Comparison of ENCODE assay signal across 12 mouse cellular contexts in genomic region chr1:169235276-169235681, GRCm38 (mm10).
DNase-seq lines count a peak whose midpoint lies in the region; ATAC-seq lines count a peak whose summit lies in the region.
"Had no signal": no experiment of that assay in that cellular context is flagged by ENCODE, and none has a peak within 500 bp of the region (broad histone marks: within the 10 kb centered on the region; RNA-seq: fewer than 3 reads in every experiment).

No protein-coding gene starts in this region.

- H3K4me1 ChIP-seq in midbrain, embryonic 10.5 days = peaks cover 26% of the 10 kb centered on the region
- H3K4me1 ChIP-seq in midbrain, embryonic 16.5 days (ENCODE audit: control insufficient read depth, insufficient read depth, low read length) = no peaks in the 10 kb centered on the region
- no peaks in the 10 kb centered on the region for H3K4me1 ChIP-seq in kidney, embryonic 14.5 days (ENCODE audit: control insufficient read depth, insufficient read depth, low read length)
- no peaks in the 10 kb centered on the region for H3K4me1 ChIP-seq in stomach, embryonic 16.5 days (ENCODE audit: control insufficient read depth, insufficient read depth, low read length)
- H3K4me1 ChIP-seq: megakaryocyte, embryonic 14.5 days had no signal

- H3K9me3 ChIP-seq in midbrain, embryonic 10.5 days (replicated peaks) = no peaks in the 10 kb centered on the region
- no peaks in the 10 kb centered on the region for H3K9me3 ChIP-seq in midbrain, embryonic 16.5 days (replicated peaks; ENCODE audit: control insufficient read depth, low read length, poor library complexity, severe bottlenecking)
- H3K9me3 ChIP-seq in kidney, embryonic 14.5 days (ENCODE audit: control insufficient read depth, low read length) = no peaks in the 10 kb centered on the region
- H3K9me3 ChIP-seq in stomach, embryonic 16.5 days (replicated peaks; ENCODE audit: control insufficient read depth, low read length) = no peaks in the 10 kb centered on the region

- H3K27ac ChIP-seq in midbrain, embryonic 10.5 days (replicated peaks) = peak overlapping the region; percentile 55
- no peak overlapping the region for H3K27ac ChIP-seq in midbrain, embryonic 16.5 days (ENCODE audit: low read length)
- H3K27ac ChIP-seq in kidney, embryonic 14.5 days (ENCODE audit: low read depth, low read length) = peak overlapping the region; percentile 21; the same call in 1 of the 2 replicates
- H3K27ac ChIP-seq in stomach, embryonic 16.5 days (ENCODE audit: low read length) = no peak overlapping the region

- H3K27me3 ChIP-seq in midbrain, embryonic 10.5 days (ENCODE audit: low read depth, poor library complexity, severe bottlenecking) = 0 out of 2 replicates have a peak, but pooled peaks cover 7% of the 10 kb centered on the region
- H3K27me3 ChIP-seq in midbrain, embryonic 16.5 days (ENCODE audit: control insufficient read depth, insufficient read depth, low read depth, low read length) = no peaks in the 10 kb centered on the region
- no peaks in the 10 kb centered on the region for H3K27me3 ChIP-seq in kidney, embryonic 14.5 days (ENCODE audit: control insufficient read depth, insufficient read depth, low read length)
- H3K27me3 ChIP-seq in stomach, embryonic 16.5 days (ENCODE audit: control insufficient read depth, insufficient read depth, low read length) = 0 out of 2 replicates have a peak, but pooled peaks cover 4% of the 10 kb centered on the region
- H3K27me3 ChIP-seq: Patski had no signal

- no peak overlapping the region for H3K9ac ChIP-seq in midbrain, embryonic 16.5 days (ENCODE audit: low read depth, low read length)
- H3K9ac ChIP-seq in kidney, embryonic 14.5 days (ENCODE audit: low read depth, low read length) = no peak overlapping the region
- H3K9ac ChIP-seq in stomach, embryonic 16.5 days (ENCODE audit: low read length) = no peak overlapping the region

- 17% methylated on average over 2 of the region's 2 CpGs for WGBS in midbrain, embryonic 10.5 days
- 10% methylated on average over 2 of the region's 2 CpGs for whole genome bisulfite sequencing in midbrain, embryonic 16.5 days
- WGBS in kidney, embryonic 14.5 days = 20% methylated on average over 2 of the region's 2 CpGs
- 45% methylated on average over 2 of the region's 2 CpGs for WGBS in stomach, embryonic 16.5 days

- H3K4me2 ChIP-seq in midbrain, embryonic 16.5 days (ENCODE audit: low read length) = no peak overlapping the region
- no peak overlapping the region for H3K4me2 ChIP-seq in kidney, embryonic 14.5 days (replicated peaks; ENCODE audit: low read depth, low read length)
- H3K4me2 ChIP-seq in stomach, embryonic 16.5 days (ENCODE audit: low read depth, low read length) = no peak overlapping the region

- no peaks in the 10 kb centered on the region for H3K36me3 ChIP-seq in midbrain, embryonic 10.5 days
- H3K36me3 ChIP-seq in midbrain, embryonic 16.5 days (ENCODE audit: control insufficient read depth, insufficient read depth, low read length) = no peaks in the 10 kb centered on the region
- no peaks in the 10 kb centered on the region for H3K36me3 ChIP-seq in kidney, embryonic 14.5 days (ENCODE audit: control insufficient read depth, insufficient read depth, low read length)
- H3K36me3 ChIP-seq in stomach, embryonic 16.5 days (ENCODE audit: control insufficient read depth, insufficient read depth, low read length) = no peaks in the 10 kb centered on the region

- H3K4me3 ChIP-seq in midbrain, embryonic 10.5 days = no peak overlapping the region
- no peak overlapping the region for H3K4me3 ChIP-seq in midbrain, embryonic 16.5 days (ENCODE audit: low read depth, low read length)
- no peak overlapping the region for H3K4me3 ChIP-seq in kidney, embryonic 14.5 days (ENCODE audit: low read length)
- H3K4me3 ChIP-seq in stomach, embryonic 16.5 days (replicated peaks; ENCODE audit: low read length) = no peak overlapping the region
- H3K4me3 ChIP-seq: megakaryocyte, embryonic 14.5 days had no signal

- ATAC-seq in midbrain, embryonic 16.5 days = no peak
- ATAC-seq in kidney, embryonic 14.5 days (ENCODE audit: low FRiP score, low TSS enrichment) = peak; percentile 40; the same call in 1 of the 2 replicates
- ATAC-seq in stomach, embryonic 16.5 days (ENCODE audit: insufficient read depth, low FRiP score) = peak; percentile 17; the same call in 1 of the 2 replicates
- ATAC-seq: Patski had no signal

- peak; percentile 42 to 67 for DNase-seq in adrenal gland, adult (ENCODE audit: inconsistent age in 2 of 2, low spot score in 1 of 2)
- DNase-seq in adrenal gland, postnatal 25 days = no peak
- DNase-seq in midbrain, embryonic 10.5 days (ENCODE audit: low spot score) = peak; percentile 54
- no peak for DNase-seq in ovary, postnatal 14 days (ENCODE audit: low spot score)
- DNase-seq in lung, postnatal 10 days = no peak
- DNase-seq: cerebellum, adult 18-20 months; heart, postnatal 10 days had no signal

Comparison
In these comparisons a context has a peak if more than half of its experiments do, and no peak if none do; other contexts are left out.
1. DNase-seq: peak in adrenal gland, adult (2 of 2) and midbrain, embryonic 10.5 days (single experiment); none in adrenal gland, postnatal 25 days (single experiment), ovary, postnatal 14 days (single experiment) and lung, postnatal 10 days (single experiment).
2. H3K27ac ChIP-seq: peak in midbrain, embryonic 10.5 days (single experiment) and kidney, embryonic 14.5 days (single experiment); none in midbrain, embryonic 16.5 days (single experiment) and stomach, embryonic 16.5 days (single experiment).